Mouse (Mus musculus): ENCODE results near the gene Stx16.

GRCm38 (mm10) chr2:174049481-174050338 is 26.4 kb upstream of the Stx16 start:
- TF ChIP-seq CTCF (IDR thresholded peaks at IDR 0.05 in 2 of 3, conservative IDR thresholded peaks at IDR 0.05 in 1 of 3; ENCODE audit: control insufficient read depth in 1 of 3, insufficient read depth in 1 of 3, low read depth in 2 of 3, low read length in 3 of 3, poor library complexity in 1 of 3, severe bottlenecking in 1 of 3) (no peak), POLR2A (IDR thresholded peaks at IDR 0.05; ENCODE audit: control insufficient read depth in 1 of 2, insufficient read depth in 1 of 2, low read depth in 1 of 2, low read length in 2 of 2, poor library complexity in 1 of 2) (no peak), CHD2 (IDR thresholded peaks at IDR 0.05; ENCODE audit: low read length) (no peak), MAZ (IDR thresholded peaks at IDR 0.05; ENCODE audit: low read depth, low read length) (no peak), MYC (IDR thresholded peaks at IDR 0.05; ENCODE audit: low read depth, low read length) (no peak), KAT2A (conservative IDR thresholded peaks at IDR 0.05; ENCODE audit: low read depth, low read length) (no peak), ETS1 (IDR thresholded peaks at IDR 0.05; ENCODE audit: low read depth, low read length) (no peak), RCOR1 (IDR thresholded peaks at IDR 0.05; ENCODE audit: low read depth, low read length) (no peak), USF1 (IDR thresholded peaks at IDR 0.05; ENCODE audit: low read depth, low read length) (no peak)

Data from MEL (cell line).